Mouse (Mus musculus) MEL (cell line): Measurements from ENCODE around the gene Tsc22d4. TPM values are rescaled to one million over a fixed set of nuclear protein-coding genes. Genes with fewer than 3 reads are reported as not detected.

ENCODE experiments used
- DNase-seq: peaks from one replicate; pipeline ENCODE4 v3.0.0; 2011; ENCODE audit warnings: low read depth, low spot score
- H3K27ac ChIP-seq: 2 replicates; pipeline ENCODE4 v1.5.1; 2012; ENCODE audit warnings: low read depth, mild to moderate bottlenecking, control low read depth, low read length, moderate library complexity; ENCODE audit not compliant: control insufficient read depth
- H3K27me3 ChIP-seq, 2 experiments: fragments of 150-350 bp in 1 of 2; sonication (generic) in 1 of 2; 2 replicates each; pipeline ENCODE4 v1.6.1; 2012; ENCODE audit warnings: low read length in 2 of 2, mild to moderate bottlenecking in 2 of 2, improper control_type of control experiment in 1 of 2, moderate library complexity in 1 of 2; ENCODE audit not compliant: insufficient read depth in 2 of 2, control insufficient read depth in 1 of 2
- H3K36me3 ChIP-seq, 2 experiments: 2 replicates each; pipeline ENCODE4 v1.6.1; 2012 to 2014; ENCODE audit warnings: low read length in 2 of 2, improper control_type of control experiment in 1 of 2, inconsistent platforms in 1 of 2, mild to moderate bottlenecking in 1 of 2; ENCODE audit not compliant: insufficient read depth in 2 of 2, control insufficient read depth in 1 of 2
- H3K4me1 ChIP-seq, 2 experiments: fragments of 150-350 bp in 1 of 2; sonication (generic) in 1 of 2; 2 replicates each; pipeline ENCODE4 v1.6.1; 2012; ENCODE audit warnings: low read length in 2 of 2, improper control_type of control experiment in 1 of 2, mild to moderate bottlenecking in 1 of 2; ENCODE audit not compliant: insufficient read depth in 2 of 2, control insufficient read depth in 1 of 2
- H3K4me3 ChIP-seq, 2 experiments: fragments of 150-350 bp in 1 of 2; sonication (generic) in 1 of 2; 2 replicates each; pipeline ENCODE4 v1.5.1; 2012; ENCODE audit warnings: low read depth in 2 of 2, low read length in 2 of 2, mild to moderate bottlenecking in 2 of 2, moderate library complexity in 2 of 2, control low read depth in 1 of 2, improper control_type of control experiment in 1 of 2; ENCODE audit not compliant: control insufficient read depth in 1 of 2, insufficient read depth in 1 of 2
- H3K79me2 ChIP-seq: 2 replicates; pipeline ENCODE4 v1.6.1; 2012; ENCODE audit warnings: mild to moderate bottlenecking, low read length, moderate library complexity; ENCODE audit not compliant: control insufficient read depth, poor library complexity, insufficient read depth
- H3K9ac ChIP-seq: 2 replicates; pipeline ENCODE4 v1.6.1; 2012; ENCODE audit warnings: low read depth, mild to moderate bottlenecking, control low read depth, low read length, moderate library complexity; ENCODE audit not compliant: control insufficient read depth, poor library complexity, severe bottlenecking
- H3K9me3 ChIP-seq: fragments of 150-350 bp; sonication (generic); replicated peaks from 2 replicates; pipeline ENCODE4 v1.6.1; 2012; ENCODE audit warnings: mild to moderate bottlenecking, low read length, improper control_type of control experiment, moderate library complexity; ENCODE audit not compliant: insufficient read depth
- CHD2 ChIP-seq: IDR thresholded peaks from 2 replicates; pipeline ENCODE4 v1.6.1; 2011; ENCODE audit warnings: low read length, improper control_type of control experiment
- CTCF ChIP-seq, 3 experiments: IDR thresholded peaks in 2 of 3; conservative IDR thresholded peaks in 1 of 3; 2 replicates each; pipeline ENCODE4 v1.5.1; 2011 to 2012; ENCODE audit warnings: low read length in 3 of 3, low read depth in 2 of 3, mild to moderate bottlenecking in 2 of 3, improper control_type of control experiment in 1 of 3, inconsistent platforms in 1 of 3, mixed read lengths in 1 of 3, moderate library complexity in 1 of 3; ENCODE audit not compliant: control insufficient read depth in 1 of 3, insufficient read depth in 1 of 3, poor library complexity in 1 of 3, severe bottlenecking in 1 of 3
- E2F4 ChIP-seq: IDR thresholded peaks from 2 replicates; pipeline ENCODE4 v1.6.1; 2011; ENCODE audit warnings: low read depth, low read length, improper control_type of control experiment, borderline replicate concordance
- HCFC1 ChIP-seq: IDR thresholded peaks from 2 replicates; pipeline ENCODE4 v1.6.1; 2012; ENCODE audit warnings: low read depth, mild to moderate bottlenecking, inconsistent platforms, low read length, improper control_type of control experiment, moderate library complexity
- KAT2A ChIP-seq: conservative IDR thresholded peaks from 2 replicates; pipeline ENCODE4 v1.6.1; 2012; ENCODE audit warnings: low read depth, low read length, improper control_type of control experiment, inconsistent platforms
- MXI1 ChIP-seq: IDR thresholded peaks from 2 replicates; pipeline ENCODE4 v1.6.1; 2011; ENCODE audit warnings: mild to moderate bottlenecking, low read depth, low read length, improper control_type of control experiment
- MYB ChIP-seq: IDR thresholded peaks from 2 replicates; pipeline ENCODE4 v1.6.1; 2011; ENCODE audit warnings: mild to moderate bottlenecking, low read depth, low read length, improper control_type of control experiment
- MYC ChIP-seq: IDR thresholded peaks from 2 replicates; pipeline ENCODE4 v1.6.1; 2011; ENCODE audit warnings: low read depth, mild to moderate bottlenecking, low read length, improper control_type of control experiment, moderate library complexity
- NELFE ChIP-seq: IDR thresholded peaks from 2 replicates; pipeline ENCODE4 v1.6.1; 2011; ENCODE audit warnings: low read depth, low read length, improper control_type of control experiment
- NRF1 ChIP-seq: IDR thresholded peaks from 2 replicates; pipeline ENCODE4 v1.6.1; 2014; ENCODE audit warnings: low read depth, mild to moderate bottlenecking, inconsistent platforms, low read length, improper control_type of control experiment, moderate library complexity; ENCODE audit not compliant: poor library complexity, insufficient read depth, severe bottlenecking
- POLR2A ChIP-seq, 2 experiments: IDR thresholded peaks; 2 replicates each; pipeline ENCODE4 v1.6.1; 2011 to 2012; ENCODE audit warnings: low read length in 2 of 2, mild to moderate bottlenecking in 2 of 2, control low read depth in 1 of 2, improper control_type of control experiment in 1 of 2, low read depth in 1 of 2, moderate library complexity in 1 of 2; ENCODE audit not compliant: control insufficient read depth in 1 of 2, insufficient read depth in 1 of 2, poor library complexity in 1 of 2
- POLR2AphosphoS5 ChIP-seq: IDR thresholded peaks from 2 replicates; pipeline ENCODE4 v1.6.1; 2012; ENCODE audit warnings: low read depth, borderline replicate concordance, mild to moderate bottlenecking, inconsistent platforms, low read length, moderate library complexity, mixed read lengths
- RCOR1 ChIP-seq: IDR thresholded peaks from 2 replicates; pipeline ENCODE4 v1.6.1; 2012; ENCODE audit warnings: low read depth, mild to moderate bottlenecking, inconsistent platforms, low read length, improper control_type of control experiment
- SIN3A ChIP-seq: IDR thresholded peaks from 2 replicates; pipeline ENCODE4 v1.6.1; 2012; ENCODE audit warnings: low read length, improper control_type of control experiment, inconsistent platforms
- TAL1 ChIP-seq: IDR thresholded peaks from 2 replicates; pipeline ENCODE4 v1.6.1; 2012; ENCODE audit warnings: mild to moderate bottlenecking, inconsistent platforms, low read length, moderate library complexity, mixed read lengths
- TBP ChIP-seq: IDR thresholded peaks from 2 replicates; pipeline ENCODE4 v1.8.0; 2011; ENCODE audit warnings: low read depth, low read length, improper control_type of control experiment
- USF1 ChIP-seq: IDR thresholded peaks from 2 replicates; pipeline ENCODE4 v1.6.1; 2014; ENCODE audit warnings: low read depth, mild to moderate bottlenecking, inconsistent platforms, low read length, improper control_type of control experiment, moderate library complexity
- USF2 ChIP-seq, 2 experiments: IDR thresholded peaks; 2 replicates each; pipeline ENCODE4 v1.6.1; 2011 to 2012; ENCODE audit warnings: improper control_type of control experiment in 2 of 2, low read length in 2 of 2, borderline replicate concordance in 1 of 2, inconsistent platforms in 1 of 2, low read depth in 1 of 2, mild to moderate bottlenecking in 1 of 2; ENCODE audit not compliant: insufficient read depth in 1 of 2
- ZMIZ1 ChIP-seq: IDR thresholded peaks from 2 replicates; pipeline ENCODE4 v1.6.1; 2012; ENCODE audit warnings: low read depth, mild to moderate bottlenecking, inconsistent platforms, low read length, improper control_type of control experiment, moderate library complexity
- polyA plus RNA-seq, 2 experiments: library from polyadenylated mRNA; stranded (reverse) in 1 of 2; unstranded in 1 of 2; fragments of >175 nt in 1 of 2; fragments of >200 nt in 1 of 2; gene quantifications; 2 replicates each; pipeline versions ENCODE4 v1.2.1 to v1.2.4; 2012; ENCODE audit warnings: low replicate concordance in 2 of 2, low read depth in 1 of 2; ENCODE audit not compliant: insufficient read length in 2 of 2, insufficient read depth in 1 of 2, missing spikeins in 1 of 2
- total RNA-seq: library from RNA; depleted of rRNA; stranded (reverse); fragments of 300-350 nt; gene quantifications from 2 replicates; pipeline ENCODE4 v1.2.3, GENCODE M21; 2012

Gene Tsc22d4
- total and polyA plus RNA-seq, 3 experiments: 58.3 to 203 TPM; not detected in 1

- TF ChIP-seq E2F4 (no peak), MYC (0 out of 2 replicates have a peak, but pooled peaks have one; percentile 35)
Observed at GRCm38 (mm10) chr5:137759971-137760412, 14.5 kb downstream of the Tsc22d4 start (continued).

GRCm38 (mm10) chr5:137764609-137765340 lies 19.2 kb downstream of the Tsc22d4 start:
- no peak for DNase-seq
- TF ChIP-seq TBP (no peak), RCOR1 (no peak), MXI1 (no peak), NRF1 (no peak), KAT2A (no peak), MYB (no peak), ZMIZ1 (no peak), POLR2A (IDR thresholded peaks at IDR 0.05; ENCODE audit: control insufficient read depth in 1 of 2, insufficient read depth in 1 of 2, low read depth in 1 of 2, low read length in 2 of 2, poor library complexity in 1 of 2) (no peak), SIN3A (no peak), POLR2AphosphoS5 (no peak), HCFC1 (no peak), MYC (no peak), CHD2 (no peak), USF2 (IDR thresholded peaks at IDR 0.05; ENCODE audit: borderline replicate concordance in 1 of 2, insufficient read depth in 1 of 2, low read depth in 1 of 2, low read length in 2 of 2) (no peak), USF1 (no peak), CTCF (IDR thresholded peaks at IDR 0.05 in 2 of 3, conservative IDR thresholded peaks at IDR 0.05 in 1 of 3; ENCODE audit: control insufficient read depth in 1 of 3, insufficient read depth in 1 of 3, low read depth in 2 of 3, low read length in 3 of 3, poor library complexity in 1 of 3, severe bottlenecking in 1 of 3) (no peak), TAL1 (no peak), E2F4 (no peak), NELFE (no peak)
- Histone ChIP-seq H3K27ac (no peak overlapping the region), H3K9me3 (no peaks in the 10 kb centered on the region), H3K27me3 (no peaks in the 10 kb centered on the region), H3K79me2 (no peaks in the 10 kb centered on the region), H3K9ac (no peak overlapping the region), H3K4me3 (no peak overlapping the region), H3K36me3 (no peaks in the 10 kb centered on the region; a peak in 1 of 4 replicates), H3K4me1 (no peaks in the 10 kb centered on the region)
